Mouse (Mus musculus) ES-Bruce4 (cell line): ENCODE measurements around the gene Rps26.

Source experiments
- CTCF ChIP-seq: IDR thresholded peaks from one replicate; pipeline ENCODE4 v1.8.1; 2011; ENCODE audit warnings: low read depth, low read length
- EP300 ChIP-seq: IDR thresholded peaks from 2 replicates; pipeline ENCODE4 v1.6.1; 2011; ENCODE audit warnings: low read depth, low read length; ENCODE audit not compliant: insufficient read depth
- POLR2A ChIP-seq: IDR thresholded peaks from one replicate; pipeline ENCODE4 v1.8.1; 2011; ENCODE audit warnings: low read length; ENCODE audit not compliant: insufficient read depth

DNA sequence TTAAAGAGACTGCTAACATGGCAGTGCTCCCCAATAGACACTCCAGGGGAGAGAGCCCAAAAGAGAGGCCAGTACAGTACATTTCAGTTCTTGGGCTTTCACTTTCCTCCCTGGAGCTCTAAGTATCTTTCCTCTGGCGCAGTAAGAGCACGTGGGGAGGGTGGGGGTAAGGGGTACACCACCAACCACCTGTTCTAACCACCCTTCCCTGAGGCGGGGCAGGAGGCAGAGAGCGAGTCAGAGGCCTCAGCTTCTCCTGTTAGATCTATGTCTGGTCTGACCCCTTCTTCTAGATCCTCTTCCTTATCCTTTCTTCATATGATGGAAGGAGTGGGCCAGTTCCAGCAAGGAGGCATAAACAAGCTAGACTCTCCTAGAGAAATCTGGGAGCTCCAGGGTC lies 39.4 kb downstream of the Rps26 start:
- no peak for TF ChIP-seq EP300
- TF ChIP-seq CTCF: no peak
- TF ChIP-seq POLR2A: no peak
